Mouse (Mus musculus) embryonic fibroblast, embryonic 13.5 days (primary cell): Measurements from ENCODE around the gene Chrm4. TPM values are rescaled to one million over a fixed set of nuclear protein-coding genes. Genes with fewer than 3 reads are reported as not detected.

Source experiments
- H3K27ac ChIP-seq: 2 replicates; pipeline ENCODE4 v1.5.1; 2012; ENCODE audit warnings: low read length, control low read depth, inconsistent platforms; ENCODE audit not compliant: insufficient read depth
- H3K4me1 ChIP-seq: 2 replicates; pipeline ENCODE4 v1.6.1; 2011; ENCODE audit warnings: low read length; ENCODE audit not compliant: control insufficient read depth, insufficient read depth
- H3K4me3 ChIP-seq: 2 replicates; pipeline ENCODE4 v1.5.1; 2011; ENCODE audit warnings: mild to moderate bottlenecking, control low read depth, low read length; ENCODE audit not compliant: insufficient read depth
- CTCF ChIP-seq: IDR thresholded peaks from 2 replicates; pipeline ENCODE4 v1.5.1; 2011; ENCODE audit warnings: mild to moderate bottlenecking, control low read depth, low read length, moderate library complexity, borderline replicate concordance; ENCODE audit not compliant: insufficient read depth
- POLR2A ChIP-seq: IDR thresholded peaks from 2 replicates; pipeline ENCODE4 v1.6.1; 2011; ENCODE audit warnings: low read depth, mild to moderate bottlenecking, control low read depth, low read length, moderate library complexity
- polyA plus RNA-seq: library from polyadenylated mRNA; stranded (reverse); fragments of >200 nt; gene quantifications from 2 replicates; pipeline ENCODE4 v1.2.4, GENCODE M21; 2011; ENCODE audit warnings: low read depth; ENCODE audit not compliant: missing spikeins, insufficient read length

Gene Chrm4
- polyA plus RNA-seq, 1 experiment: not detected

DNA sequence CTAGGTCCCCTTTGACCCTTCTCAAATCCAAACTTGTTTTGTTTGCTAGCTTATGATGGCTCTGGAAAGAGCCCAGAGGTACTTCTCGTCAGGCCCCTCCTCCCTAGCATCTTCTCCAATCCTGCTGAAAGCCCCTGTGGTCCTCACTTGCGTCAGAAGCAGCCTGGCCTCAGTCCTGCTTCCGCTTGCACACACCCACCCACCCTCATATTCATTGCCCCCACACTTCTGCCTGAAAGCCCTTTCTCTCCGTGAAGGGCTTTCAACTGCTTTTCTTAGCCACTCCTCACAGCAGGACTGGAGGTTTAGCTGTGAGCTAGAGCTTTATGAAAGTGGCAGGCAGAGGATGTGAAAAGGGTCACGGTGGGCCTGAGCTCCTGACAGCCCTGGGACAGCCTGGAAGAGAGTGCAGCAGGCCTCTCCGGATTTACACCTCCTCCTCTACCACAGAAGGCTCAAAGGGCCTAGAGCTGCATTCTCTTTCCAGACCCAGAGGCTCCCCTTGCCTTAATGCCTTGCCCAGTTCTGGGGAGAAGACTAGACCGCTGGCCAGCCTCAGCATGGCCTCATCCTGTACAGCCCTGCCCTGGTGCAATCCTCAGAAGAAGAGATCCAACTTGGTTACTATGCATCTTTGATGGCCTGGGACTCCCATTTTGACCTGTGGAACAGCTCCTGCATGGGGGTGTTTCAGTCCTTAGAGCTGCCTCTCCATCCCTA is 46.5 kb downstream of the Chrm4 start:
- H3K27ac ChIP-seq: no peak overlapping the region
- TF ChIP-seq POLR2A (no peak), CTCF (no peak)
- no peak overlapping the region for H3K4me3 ChIP-seq
- H3K4me1 ChIP-seq: no peaks in the 10 kb centered on the region

DNA sequence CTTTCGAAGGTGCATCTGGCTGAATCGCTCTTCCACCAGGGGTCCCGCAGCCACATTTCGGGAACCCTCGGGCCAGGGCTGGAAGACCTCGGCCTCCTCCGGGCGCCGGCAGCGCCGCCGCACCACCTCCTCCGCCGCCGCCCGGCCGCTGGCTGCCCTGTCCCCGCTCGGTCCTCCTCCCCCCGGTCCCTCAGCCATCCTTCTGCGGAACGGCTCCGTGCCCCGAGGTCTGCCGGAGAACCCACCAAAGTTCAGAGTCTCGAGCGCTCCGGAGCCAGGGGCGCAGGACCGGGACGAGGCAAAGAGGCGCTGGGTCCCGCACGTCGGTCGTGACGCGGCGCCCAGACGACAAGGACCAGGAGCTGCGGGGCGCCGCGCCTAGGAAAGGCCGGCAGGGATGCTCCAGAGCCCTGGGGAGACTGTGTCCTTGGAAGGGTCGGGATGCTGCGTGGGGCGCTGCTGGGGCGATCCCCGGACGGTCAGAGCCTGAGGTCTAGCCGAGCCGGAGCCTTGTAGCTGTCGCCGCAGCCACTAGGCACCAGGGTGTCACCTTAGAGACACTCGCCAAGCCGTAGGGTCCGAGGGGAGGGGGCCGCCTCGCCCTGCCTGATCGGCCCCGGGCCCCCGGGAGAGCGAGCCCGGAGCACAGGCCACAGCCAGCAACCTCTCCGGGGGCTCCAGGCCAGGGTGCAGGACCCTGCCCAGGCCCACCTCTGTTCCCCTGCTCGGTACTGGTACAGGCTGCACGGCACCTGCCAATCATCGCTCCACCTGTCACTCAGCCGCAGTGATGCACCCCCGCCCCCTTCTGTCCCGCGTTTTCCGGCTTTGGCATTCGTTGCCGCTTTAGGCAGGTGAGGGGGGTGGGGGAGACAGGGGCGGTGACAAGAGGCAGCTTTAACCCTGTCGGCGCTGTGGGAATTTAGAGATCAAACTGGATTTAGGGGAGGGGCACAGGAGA is 48.8 kb downstream of the Chrm4 start, which contains the start of gene Dgkz:
Gene Dgkz (minus strand): TSS at position 284 of the 961 bp plus-strand sequence.
- Histone ChIP-seq H3K4me1 (no peaks in the 10 kb centered on the region), H3K27ac (no peak within 1 kb of the TSS), H3K4me3 (no peak within 1 kb of the TSS)
- no peak for TF ChIP-seq POLR2A
- no peak for TF ChIP-seq CTCF

GRCm38 (mm10) chr2:91977960-91978359 is 50.9 kb downstream of the Chrm4 start:
- H3K27ac ChIP-seq: no peak overlapping the region

More at GRCm38 (mm10) chr2:91977960-91978359, 50.9 kb downstream of the Chrm4 start:
- Histone ChIP-seq H3K4me3 (no peak overlapping the region), H3K4me1 (no peaks in the 10 kb centered on the region)
- TF ChIP-seq POLR2A: no peak
- TF ChIP-seq CTCF: no peak

Other genes with a start within 250 kb of the Chrm4 start
- 19.8 and 20.6 TPM in 2 replicates for gene Atg13, start 216.7 kb upstream of the Chrm4 start, polyA plus RNA-seq
- 6.0 and 8.3 TPM in 2 replicates for gene Harbi1, start 216.4 kb upstream of the Chrm4 start, polyA plus RNA-seq
- 23.8 and 26.2 TPM in 2 replicates for gene Ambra1, start 197.1 kb upstream of the Chrm4 start, polyA plus RNA-seq
- gene Mdk, start 5.0 kb downstream of the Chrm4 start, polyA plus RNA-seq: 29.2 and 148 TPM in 2 replicates
- not detected in 2 replicates for gene Gm9821, start 18.5 kb downstream of the Chrm4 start, polyA plus RNA-seq
- 29.3 and 40.4 TPM in 2 replicates for gene Dgkz, start 48.6 kb downstream of the Chrm4 start, polyA plus RNA-seq
- gene Creb3l1, start 97.3 kb downstream of the Chrm4 start, polyA plus RNA-seq: 101 and 119 TPM in 2 replicates
- 76.2 and 89.7 TPM in 2 replicates for gene Phf21a, start 165.9 kb downstream of the Chrm4 start, polyA plus RNA-seq